Mouse (Mus musculus) testis, adult 2 months (tissue): ENCODE data around the gene Kirrel3.

ENCODE experiments used
- CTCF ChIP-seq: fragments of 200-500 bp; IDR thresholded peaks from 2 replicates; pipeline ENCODE4 v1.5.1; 2012; ENCODE audit warnings: low read depth, mild to moderate bottlenecking, inconsistent platforms, low read length, moderate library complexity; ENCODE audit not compliant: control insufficient read depth, insufficient read depth, insufficient replicate concordance
- POLR2A ChIP-seq: fragments of 200-500 bp; IDR thresholded peaks from 2 replicates; pipeline ENCODE4 v1.6.1; 2012; ENCODE audit warnings: low read depth, mild to moderate bottlenecking, inconsistent platforms, low read length, moderate library complexity; ENCODE audit not compliant: control insufficient read depth

DNA sequence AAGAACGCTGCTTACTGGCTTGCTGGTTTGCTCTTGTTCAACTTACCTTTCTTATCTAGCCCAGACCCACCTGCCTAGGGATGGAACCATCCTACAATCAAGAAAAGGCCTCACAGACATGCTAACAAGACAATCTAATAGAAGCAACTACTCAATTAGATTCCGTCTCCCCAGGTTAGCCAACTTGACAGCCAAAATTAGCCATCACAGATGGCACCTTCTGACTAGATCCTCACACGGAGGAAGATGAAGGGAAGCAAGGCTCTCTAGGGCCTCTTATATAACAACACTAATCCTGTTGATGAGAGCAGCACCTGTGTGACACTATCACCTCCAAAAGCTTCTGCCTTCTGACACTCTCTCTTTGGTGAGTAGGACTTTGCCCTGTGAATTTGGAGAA is 321.2 kb downstream of the Kirrel3 start:
- no peak for TF ChIP-seq POLR2A
- no peak for TF ChIP-seq CTCF
